Mouse (Mus musculus) E14TG2a.4 (cell line): ENCODE data around the gene Trim69.

Experiments
- CTCF ChIP-seq: conservative IDR thresholded peaks from 2 replicates; pipeline ENCODE4 v1.5.1; 2014; ENCODE audit warnings: low read length
- NANOG ChIP-seq: IDR thresholded peaks from 2 replicates; pipeline ENCODE4 v1.6.1; 2014; ENCODE audit warnings: borderline replicate concordance, low read length, mixed read lengths

DNA sequence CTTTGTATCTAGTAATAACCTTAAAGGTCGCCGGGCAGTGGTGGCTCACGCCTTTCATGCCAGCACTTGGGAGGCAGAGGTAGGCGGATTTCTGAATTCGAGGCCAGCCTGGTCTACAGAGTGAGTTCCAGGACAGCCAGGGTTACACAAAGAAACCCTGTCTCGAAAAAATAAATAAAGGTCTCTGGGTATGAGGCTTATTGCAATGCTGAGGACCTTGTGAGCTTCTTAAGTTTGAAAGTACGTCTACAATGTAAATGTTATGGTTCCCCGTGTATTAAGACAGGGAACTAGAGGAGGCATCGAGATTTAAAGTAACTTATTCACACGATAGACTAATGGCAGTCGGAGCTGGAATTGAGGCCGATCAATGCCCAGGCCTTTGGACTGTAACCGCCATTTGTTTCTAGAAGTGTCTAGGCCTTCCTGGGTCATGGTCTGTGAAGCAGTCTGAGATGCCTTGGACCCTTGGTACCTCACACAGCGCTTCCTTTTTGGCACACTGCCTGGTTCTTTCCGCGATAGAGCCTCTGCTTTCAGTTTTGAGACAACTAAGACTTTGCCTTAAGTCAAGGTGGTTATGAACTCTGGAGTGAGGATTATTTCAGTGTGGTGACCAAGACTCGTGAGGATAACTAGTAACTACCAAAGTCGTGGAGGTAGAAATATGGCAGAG, 12.1 kb upstream of the Trim69 start:
- TF ChIP-seq CTCF (no peak), NANOG (no peak)
